Mouse (Mus musculus) limb, embryonic 14.5 days (tissue): ENCODE measurements around the gene Spint4. TPM values are rescaled to one million over a fixed set of nuclear protein-coding genes. Genes with fewer than 3 reads are reported as not detected.

Source experiments
- ATAC-seq: fragments of 200-750 bp; cut with Nextera tagmentation; 2 replicates; pipeline ENCODE4 v1.8.0; 2017; ENCODE audit warnings: low read depth, moderate number of reproducible peaks, moderate TSS enrichment; ENCODE audit not compliant: low FRiP score
- DNase-seq: peaks from one replicate; pipeline ENCODE4 v3.0.0-alpha.2; 2015; ENCODE audit warnings: low spot score
- H3K27ac ChIP-seq: fragments of 300-500 bp; sonication (generic); replicated peaks from 2 replicates; pipeline ENCODE4 v1.5.1; 2014; ENCODE audit warnings: low read depth, mild to moderate bottlenecking, low read length, moderate library complexity, mixed read lengths
- H3K27me3 ChIP-seq: fragments of 300-500 bp; sonication (generic); 2 replicates; pipeline ENCODE4 v1.6.1; 2014; ENCODE audit warnings: low read length, mixed read lengths; ENCODE audit not compliant: control insufficient read depth, insufficient read depth
- H3K36me3 ChIP-seq: fragments of 300-500 bp; sonication (generic); 2 replicates; pipeline ENCODE4 v1.6.1; 2014; ENCODE audit warnings: mild to moderate bottlenecking, low read length, moderate library complexity, mixed read lengths; ENCODE audit not compliant: control insufficient read depth, insufficient read depth
- H3K4me1 ChIP-seq: fragments of 300-500 bp; sonication (generic); 2 replicates; pipeline ENCODE4 v1.6.1; 2014; ENCODE audit warnings: antibody characterized with exemption, low read length, mixed read lengths; ENCODE audit not compliant: control insufficient read depth, insufficient read depth
- H3K4me2 ChIP-seq: fragments of 300-500 bp; sonication (generic); replicated peaks from 2 replicates; pipeline ENCODE4 v1.6.1; 2014; ENCODE audit warnings: low read depth, mild to moderate bottlenecking, low read length, moderate library complexity; ENCODE audit not compliant: severe bottlenecking
- H3K4me3 ChIP-seq: fragments of 300-500 bp; sonication (generic); replicated peaks from 2 replicates; pipeline ENCODE4 v1.5.1; 2014; ENCODE audit warnings: low read length
- H3K9ac ChIP-seq: fragments of 300-500 bp; sonication (generic); 2 replicates; pipeline ENCODE4 v1.6.1; 2014; ENCODE audit warnings: mild to moderate bottlenecking, low read depth, low read length, moderate library complexity; ENCODE audit not compliant: severe bottlenecking
- H3K9me3 ChIP-seq: fragments of 300-500 bp; sonication (generic); 2 replicates; pipeline ENCODE4 v1.6.1; 2016; ENCODE audit warnings: low read length; ENCODE audit not compliant: control insufficient read depth
- POLR2A ChIP-seq: fragments of 200-500 bp; IDR thresholded peaks from 2 replicates; pipeline ENCODE4 v1.8.0; 2012; ENCODE audit warnings: inconsistent platforms, mild to moderate bottlenecking, moderate library complexity, borderline replicate concordance; ENCODE audit not compliant: insufficient read depth, insufficient read length; ENCODE audit errors: extremely low read depth
- WGBS: fragments of 180-500 bp; shearing (Covaris S2); extraction: QIAGEN DNeasy Blood & Tissue Kit; methylation state at CpG from one replicate; pipeline ENCODE4 v1.1.7; 2014; 5-methylcytosine and 5-hydroxymethylcytosine counted together
- polyA plus RNA-seq, 2 experiments: library from polyadenylated mRNA; depleted of rRNA in 1 of 2; stranded (reverse) in 1 of 2; unstranded in 1 of 2; fragments of >200 nt; fragmentation: Nextera tagmentation in 1 of 2; extraction: Ambion mirVana in 1 of 2; gene quantifications; 2 replicates each; pipeline versions ENCODE4 v1.2.1 to v1.2.3; 2012 to 2014

Spint4 gene
- polyA plus RNA-seq, 2 experiments, result not detected

GRCm38 (mm10) chr2:164744987-164745386 is 46.7 kb downstream of the Spint4 start:
- no peak for ATAC-seq
- peaks cover 8% of the 10 kb centered on the region for H3K4me1 ChIP-seq
- H3K4me3 ChIP-seq, result peak overlapping the region; percentile 85
- H3K36me3 ChIP-seq, result peaks cover 22% of the 10 kb centered on the region
- H3K9me3 ChIP-seq, result no peaks in the 10 kb centered on the region
- no peak for DNase-seq
- TF ChIP-seq POLR2A, result no peak
- no peaks in the 10 kb centered on the region for H3K27me3 ChIP-seq
- peak overlapping the region; percentile 85 for H3K4me2 ChIP-seq
- 63% methylated on average over 13 of the region's 13 CpGs for WGBS
- no peak overlapping the region; the same call in 1 of the 2 replicates for H3K9ac ChIP-seq
- no peak overlapping the region for H3K27ac ChIP-seq

GRCm38 (mm10) chr2:164745843-164746479 is 47.7 kb downstream of the Spint4 start, which contains the start of the genes Wfdc3 and Dnttip1:
TSS of gene Wfdc3 (minus strand) at chr2:164745931.
TSS of gene Dnttip1 (plus strand) at chr2:164745983.
- peaks cover 8% of the 10 kb centered on the region for H3K4me1 ChIP-seq
- H3K9me3 ChIP-seq, result no peaks in the 10 kb centered on the region
- H3K4me2 ChIP-seq, result peak within 1 kb of the TSS; percentile 85
- H3K4me3 ChIP-seq, result peak within 1 kb of the TSS; percentile 85
- ATAC-seq (peak; percentile 92), DNase-seq (peak; percentile 91)
- H3K9ac ChIP-seq, result peak within 1 kb of the TSS; percentile 96
- no peaks in the 10 kb centered on the region for H3K27me3 ChIP-seq
- H3K27ac ChIP-seq, result peak within 1 kb of the TSS; percentile 71
- peaks cover 32% of the 10 kb centered on the region for H3K36me3 ChIP-seq
- WGBS, result under 1% methylated on average over 62 of the region's 70 CpGs
- 0 out of 2 replicates have a peak, but pooled peaks have one; percentile 36 for TF ChIP-seq POLR2A

- H3K27ac ChIP-seq, result no peak overlapping the region
- peak overlapping the region; percentile 96 for H3K9ac ChIP-seq
- peaks cover 8% of the 10 kb centered on the region for H3K4me1 ChIP-seq
- no peak for TF ChIP-seq POLR2A
- peak overlapping the region; percentile 85 for H3K4me2 ChIP-seq
- H3K27me3 ChIP-seq, result no peaks in the 10 kb centered on the region
- no peak for DNase-seq
- H3K36me3 ChIP-seq, result peaks cover 38% of the 10 kb centered on the region
- ATAC-seq, result no peak
- no peaks in the 10 kb centered on the region for H3K9me3 ChIP-seq
- peak overlapping the region; percentile 85 for H3K4me3 ChIP-seq
- WGBS, result 51% methylated on average over 8 of the region's 8 CpGs
Measured at GRCm38 (mm10) chr2:164746693-164747092, 48.4 kb downstream of the Spint4 start.

- 88% methylated on average over 4 of the region's 4 CpGs for WGBS
- Histone ChIP-seq H3K36me3 (peaks cover 52% of the 10 kb centered on the region), H3K4me3 (no peak overlapping the region), H3K4me1 (peaks cover 8% of the 10 kb centered on the region), H3K9me3 (no peaks in the 10 kb centered on the region), H3K9ac (no peak overlapping the region), H3K27me3 (no peaks in the 10 kb centered on the region), H3K4me2 (no peak overlapping the region), H3K27ac (no peak overlapping the region)
- no peak for ATAC-seq
- TF ChIP-seq POLR2A, result no peak
- no peak for DNase-seq
Measured at GRCm38 (mm10) chr2:164748191-164748590, 49.9 kb downstream of the Spint4 start.

GRCm38 (mm10) chr2:164748991-164749390 is 50.7 kb downstream of the Spint4 start:
- Histone ChIP-seq H3K9me3 (no peaks in the 10 kb centered on the region), H3K4me2 (no peak overlapping the region), H3K4me1 (peaks cover 8% of the 10 kb centered on the region), H3K27me3 (no peaks in the 10 kb centered on the region), H3K36me3 (peaks cover 59% of the 10 kb centered on the region), H3K9ac (no peak overlapping the region), H3K27ac (no peak overlapping the region), H3K4me3 (no peak overlapping the region)
- DNase-seq (no peak), ATAC-seq (no peak)
- WGBS, result 89% methylated on average over 6 of the region's 6 CpGs
- no peak for TF ChIP-seq POLR2A

Other genes with a start within 250 kb of the Spint4 start
Only the 30 nearest of the 32 such genes appear.
- gene Gm20458, start 237.5 kb upstream of the Spint4 start, polyA plus RNA-seq (2012; rRNA removed), result 9.0 and 10.4 TPM in 2 replicates
- 12.2 and 14.3 TPM in 2 replicates for gene Gm20458, start 237.5 kb upstream of the Spint4 start, polyA plus RNA-seq (2014; fragmentation: Nextera tagmentation; extraction: Ambion mirVana)
- not detected in 2 replicates for gene Trp53tg5, start 224.8 kb upstream of the Spint4 start, polyA plus RNA-seq (2012; rRNA removed)
- 0.22 TPM in 1 of 2 replicates, not detected in the other for gene Trp53tg5, start 224.8 kb upstream of the Spint4 start, polyA plus RNA-seq (2014; fragmentation: Nextera tagmentation; extraction: Ambion mirVana)
- 7.7 and 8.3 TPM in 2 replicates for gene Dbndd2, start 212.4 kb upstream of the Spint4 start, polyA plus RNA-seq (2012; rRNA removed)
- 2.9 and 4.4 TPM in 2 replicates for gene Dbndd2, start 212.4 kb upstream of the Spint4 start, polyA plus RNA-seq (2014; fragmentation: Nextera tagmentation; extraction: Ambion mirVana)
- 99.5 and 142 TPM in 2 replicates for gene Pigt, start 201.0 kb upstream of the Spint4 start, polyA plus RNA-seq (2012; rRNA removed)
- gene Pigt, start 201.0 kb upstream of the Spint4 start, polyA plus RNA-seq (2014; fragmentation: Nextera tagmentation; extraction: Ambion mirVana), result 72.4 and 81.4 TPM in 2 replicates
- gene Wfdc2, start 136.1 kb upstream of the Spint4 start, polyA plus RNA-seq (2012; rRNA removed), result 30.4 and 31.0 TPM in 2 replicates
- 27.3 and 44.0 TPM in 2 replicates for gene Wfdc2, start 136.1 kb upstream of the Spint4 start, polyA plus RNA-seq (2014; fragmentation: Nextera tagmentation; extraction: Ambion mirVana)
- not detected in 2 replicates for gene Spint3, start 125.0 kb upstream of the Spint4 start, polyA plus RNA-seq (2012; rRNA removed)
- not detected in 2 replicates for gene Spint3, start 125.0 kb upstream of the Spint4 start, polyA plus RNA-seq (2014; fragmentation: Nextera tagmentation; extraction: Ambion mirVana)
- gene Wfdc6a, start 113.1 kb upstream of the Spint4 start, polyA plus RNA-seq (2012; rRNA removed), result 0.37 and 0.55 TPM in 2 replicates
- gene Wfdc6a, start 113.1 kb upstream of the Spint4 start, polyA plus RNA-seq (2014; fragmentation: Nextera tagmentation; extraction: Ambion mirVana), result 0.25 and 0.53 TPM in 2 replicates
- not detected in 2 replicates for gene Eppin, start 104.9 kb upstream of the Spint4 start, polyA plus RNA-seq (2012; rRNA removed)
- gene Eppin, start 104.9 kb upstream of the Spint4 start, polyA plus RNA-seq (2014; fragmentation: Nextera tagmentation; extraction: Ambion mirVana), result not detected in 2 replicates
- gene Wfdc6b, start 85.0 kb upstream of the Spint4 start, polyA plus RNA-seq (2012; rRNA removed), result not detected in 2 replicates
- gene Wfdc6b, start 85.0 kb upstream of the Spint4 start, polyA plus RNA-seq (2014; fragmentation: Nextera tagmentation; extraction: Ambion mirVana), result not detected in 2 replicates
- gene Wfdc8, start 84.9 kb upstream of the Spint4 start, polyA plus RNA-seq (2012; rRNA removed), result not detected in 2 replicates
- gene Wfdc8, start 84.9 kb upstream of the Spint4 start, polyA plus RNA-seq (2014; fragmentation: Nextera tagmentation; extraction: Ambion mirVana), result not detected in 2 replicates
- gene Wfdc16, start 59.7 kb upstream of the Spint4 start, polyA plus RNA-seq (2012; rRNA removed), result not detected in 2 replicates
- gene Wfdc16, start 59.7 kb upstream of the Spint4 start, polyA plus RNA-seq (2014; fragmentation: Nextera tagmentation; extraction: Ambion mirVana), result not detected in 2 replicates
- 0.31 and 0.37 TPM in 2 replicates for gene Wfdc10, start 42.5 kb upstream of the Spint4 start, polyA plus RNA-seq (2012; rRNA removed)
- gene Wfdc10, start 42.5 kb upstream of the Spint4 start, polyA plus RNA-seq (2014; fragmentation: Nextera tagmentation; extraction: Ambion mirVana), result 0.68 TPM in 1 of 2 replicates, not detected in the other
- gene Wfdc9, start 41.9 kb upstream of the Spint4 start, polyA plus RNA-seq (2012; rRNA removed), result not detected in 2 replicates
- not detected in 2 replicates for gene Wfdc9, start 41.9 kb upstream of the Spint4 start, polyA plus RNA-seq (2014; fragmentation: Nextera tagmentation; extraction: Ambion mirVana)
- gene Wfdc11, start 24.4 kb upstream of the Spint4 start, polyA plus RNA-seq (2012; rRNA removed), result not detected in 2 replicates
- gene Wfdc11, start 24.4 kb upstream of the Spint4 start, polyA plus RNA-seq (2014; fragmentation: Nextera tagmentation; extraction: Ambion mirVana), result not detected in 2 replicates
- 0.06 and 0.08 TPM in 2 replicates for gene Wfdc13, start 13.4 kb upstream of the Spint4 start, polyA plus RNA-seq (2012; rRNA removed)
- gene Wfdc13, start 13.4 kb upstream of the Spint4 start, polyA plus RNA-seq (2014; fragmentation: Nextera tagmentation; extraction: Ambion mirVana), result 0.18 TPM in 1 of 2 replicates, not detected in the other
- not detected in 2 replicates for gene Spint5, start 16.8 kb downstream of the Spint4 start, polyA plus RNA-seq (2012; rRNA removed)
- not detected in 2 replicates for gene Spint5, start 16.8 kb downstream of the Spint4 start, polyA plus RNA-seq (2014; fragmentation: Nextera tagmentation; extraction: Ambion mirVana)
- gene Wfdc3, start 47.4 kb downstream of the Spint4 start, polyA plus RNA-seq (2012; rRNA removed), result 0.67 and 0.79 TPM in 2 replicates
- 0.37 and 0.50 TPM in 2 replicates for gene Wfdc3, start 47.4 kb downstream of the Spint4 start, polyA plus RNA-seq (2014; fragmentation: Nextera tagmentation; extraction: Ambion mirVana)
- 46.0 and 58.6 TPM in 2 replicates for gene Dnttip1, start 47.5 kb downstream of the Spint4 start, polyA plus RNA-seq (2012; rRNA removed)
- 70.1 and 70.6 TPM in 2 replicates for gene Dnttip1, start 47.5 kb downstream of the Spint4 start, polyA plus RNA-seq (2014; fragmentation: Nextera tagmentation; extraction: Ambion mirVana)
- gene Ube2c, start 71.4 kb downstream of the Spint4 start, polyA plus RNA-seq (2012; rRNA removed), result 293 and 329 TPM in 2 replicates
- 279 and 305 TPM in 2 replicates for gene Ube2c, start 71.4 kb downstream of the Spint4 start, polyA plus RNA-seq (2014; fragmentation: Nextera tagmentation; extraction: Ambion mirVana)
- gene Tnnc2, start 81.5 kb downstream of the Spint4 start, polyA plus RNA-seq (2012; rRNA removed), result 178 and 322 TPM in 2 replicates
- 273 and 401 TPM in 2 replicates for gene Tnnc2, start 81.5 kb downstream of the Spint4 start, polyA plus RNA-seq (2014; fragmentation: Nextera tagmentation; extraction: Ambion mirVana)
- 26.0 and 35.0 TPM in 2 replicates for gene Snx21, start 87.3 kb downstream of the Spint4 start, polyA plus RNA-seq (2012; rRNA removed)
- 29.2 and 34.0 TPM in 2 replicates for gene Snx21, start 87.3 kb downstream of the Spint4 start, polyA plus RNA-seq (2014; fragmentation: Nextera tagmentation; extraction: Ambion mirVana)
- gene Acot8, start 106.4 kb downstream of the Spint4 start, polyA plus RNA-seq (2012; rRNA removed), result 31.5 and 41.2 TPM in 2 replicates
- 14.0 and 15.2 TPM in 2 replicates for gene Acot8, start 106.4 kb downstream of the Spint4 start, polyA plus RNA-seq (2014; fragmentation: Nextera tagmentation; extraction: Ambion mirVana)
- 4.3 and 4.9 TPM in 2 replicates for gene Zswim3, start 106.6 kb downstream of the Spint4 start, polyA plus RNA-seq (2012; rRNA removed)
- 6.9 and 7.0 TPM in 2 replicates for gene Zswim3, start 106.6 kb downstream of the Spint4 start, polyA plus RNA-seq (2014; fragmentation: Nextera tagmentation; extraction: Ambion mirVana)
- gene Zswim1, start 124.2 kb downstream of the Spint4 start, polyA plus RNA-seq (2012; rRNA removed), result 9.1 and 11.2 TPM in 2 replicates
- 19.5 and 19.9 TPM in 2 replicates for gene Zswim1, start 124.2 kb downstream of the Spint4 start, polyA plus RNA-seq (2014; fragmentation: Nextera tagmentation; extraction: Ambion mirVana)
- gene Spata25, start 130.0 kb downstream of the Spint4 start, polyA plus RNA-seq (2012; rRNA removed), result 0.09 and 0.13 TPM in 2 replicates
- not detected in 2 replicates for gene Spata25, start 130.0 kb downstream of the Spint4 start, polyA plus RNA-seq (2014; fragmentation: Nextera tagmentation; extraction: Ambion mirVana)
- 197 and 285 TPM in 2 replicates for gene Ctsa, start 134.4 kb downstream of the Spint4 start, polyA plus RNA-seq (2012; rRNA removed)
- 147 and 163 TPM in 2 replicates for gene Ctsa, start 134.4 kb downstream of the Spint4 start, polyA plus RNA-seq (2014; fragmentation: Nextera tagmentation; extraction: Ambion mirVana)
- gene Neurl2, start 135.0 kb downstream of the Spint4 start, polyA plus RNA-seq (2012; rRNA removed), result 7.2 and 8.5 TPM in 2 replicates
- gene Neurl2, start 135.0 kb downstream of the Spint4 start, polyA plus RNA-seq (2014; fragmentation: Nextera tagmentation; extraction: Ambion mirVana), result 5.5 and 7.6 TPM in 2 replicates
- 45.5 and 55.3 TPM in 2 replicates for gene Pltp, start 159.2 kb downstream of the Spint4 start, polyA plus RNA-seq (2012; rRNA removed)
- 51.1 and 56.2 TPM in 2 replicates for gene Pltp, start 159.2 kb downstream of the Spint4 start, polyA plus RNA-seq (2014; fragmentation: Nextera tagmentation; extraction: Ambion mirVana)
- 40.5 and 48.6 TPM in 2 replicates for gene Pcif1, start 180.8 kb downstream of the Spint4 start, polyA plus RNA-seq (2012; rRNA removed)
- 66.4 and 73.0 TPM in 2 replicates for gene Pcif1, start 180.8 kb downstream of the Spint4 start, polyA plus RNA-seq (2014; fragmentation: Nextera tagmentation; extraction: Ambion mirVana)
- gene Zfp335, start 213.3 kb downstream of the Spint4 start, polyA plus RNA-seq (2012; rRNA removed), result 37.9 and 48.9 TPM in 2 replicates
- 13.7 and 17.7 TPM in 2 replicates for gene Zfp335, start 213.3 kb downstream of the Spint4 start, polyA plus RNA-seq (2014; fragmentation: Nextera tagmentation; extraction: Ambion mirVana)